Mouse (Mus musculus) intestine, embryonic 15.5 days (tissue): ENCODE measurements at regions not wholly inside any gene's neighbourhood (a gene's known extent, or its start where the extent isn't known, plus 50 kb on each side); places are given as distances from the start of the nearest gene placed in this dataset.

Experiments
- ATAC-seq: fragments of 200-750 bp; cut with Nextera tagmentation; 2 replicates; pipeline ENCODE4 v1.8.0; 2017; ENCODE audit warnings: moderate TSS enrichment, moderate library complexity
- H3K27ac ChIP-seq: fragments of 300-500 bp; sonication (generic); 2 replicates; pipeline ENCODE4 v1.5.1; 2015; ENCODE audit warnings: mild to moderate bottlenecking, inconsistent platforms
- H3K27me3 ChIP-seq: fragments of 300-500 bp; sonication (generic); replicated peaks from 2 replicates; pipeline ENCODE4 v1.6.1; 2015; ENCODE audit warnings: inconsistent platforms
- H3K36me3 ChIP-seq: fragments of 300-500 bp; sonication (generic); 2 replicates; pipeline ENCODE4 v1.6.1; 2015; ENCODE audit warnings: inconsistent platforms
- H3K4me1 ChIP-seq: fragments of 300-500 bp; sonication (generic); replicated peaks from 2 replicates; pipeline ENCODE4 v1.6.1; 2015; ENCODE audit warnings: inconsistent platforms
- H3K4me2 ChIP-seq: fragments of 300-500 bp; sonication (generic); replicated peaks from 2 replicates; pipeline ENCODE4 v1.6.1; 2015; ENCODE audit warnings: mild to moderate bottlenecking, inconsistent platforms
- H3K4me3 ChIP-seq: fragments of 300-500 bp; sonication (generic); replicated peaks from 2 replicates; pipeline ENCODE4 v1.5.1; 2015; ENCODE audit warnings: inconsistent platforms
- H3K9ac ChIP-seq: fragments of 300-500 bp; sonication (generic); 2 replicates; pipeline ENCODE4 v1.6.1; 2015; ENCODE audit warnings: inconsistent platforms
- H3K9me3 ChIP-seq: fragments of 300-500 bp; sonication (generic); 2 replicates; pipeline ENCODE4 v1.6.1; 2016; ENCODE audit warnings: inconsistent platforms
- WGBS: fragments of 180-500 bp; shearing (Covaris S2); methylation state at CpG from one replicate; pipeline ENCODE4 v1.1.7; 2015; 5-methylcytosine and 5-hydroxymethylcytosine counted together

GRCm38 (mm10) chr15:67342050-67342449 is 841.3 kb upstream of the Lrrc6 start:
- 79% methylated on average over 3 of the region's 3 CpGs for WGBS
- no peak overlapping the region for H3K27ac ChIP-seq
- no peak for ATAC-seq

GRCm38 (mm10) chr15:67337040-67337395 is 836.3 kb upstream of the Lrrc6 start:
- WGBS: 86% methylated on average over 5 of the region's 5 CpGs
- no peak for ATAC-seq
- no peaks in the 10 kb centered on the region for H3K27me3 ChIP-seq

More at GRCm38 (mm10) chr15:67342050-67342449, 841.3 kb upstream of the Lrrc6 start:
- Histone ChIP-seq H3K9me3 (no peaks in the 10 kb centered on the region), H3K4me2 (no peak overlapping the region), H3K4me1 (no peaks in the 10 kb centered on the region), H3K4me3 (no peak overlapping the region), H3K9ac (no peak overlapping the region), H3K27me3 (no peaks in the 10 kb centered on the region), H3K36me3 (no peaks in the 10 kb centered on the region)

GRCm38 (mm10) chr15:67336294-67337039 is 835.8 kb upstream of the Lrrc6 start:
- Histone ChIP-seq H3K4me3 (no peak overlapping the region), H3K9me3 (no peaks in the 10 kb centered on the region), H3K27ac (no peak overlapping the region), H3K36me3 (no peaks in the 10 kb centered on the region), H3K4me1 (no peaks in the 10 kb centered on the region), H3K4me2 (no peak overlapping the region), H3K9ac (no peak overlapping the region), H3K27me3 (no peaks in the 10 kb centered on the region)
- no peak for ATAC-seq
- WGBS: 47% methylated on average over 5 of the region's 5 CpGs

More at GRCm38 (mm10) chr15:67337040-67337395, 836.3 kb upstream of the Lrrc6 start:
- no peaks in the 10 kb centered on the region for H3K4me1 ChIP-seq
- H3K27ac ChIP-seq: no peak overlapping the region
- H3K36me3 ChIP-seq: no peaks in the 10 kb centered on the region
- H3K4me2 ChIP-seq: no peak overlapping the region
- no peak overlapping the region for H3K9ac ChIP-seq
- no peak overlapping the region for H3K4me3 ChIP-seq
- H3K9me3 ChIP-seq: no peaks in the 10 kb centered on the region

GRCm38 (mm10) chr15:67332521-67332920 is 831.8 kb upstream of the Lrrc6 start:
- H3K27ac ChIP-seq: no peak overlapping the region
- H3K4me2 ChIP-seq: no peak overlapping the region
- H3K9ac ChIP-seq: no peak overlapping the region
- no peaks in the 10 kb centered on the region for H3K4me1 ChIP-seq
- no peak for ATAC-seq
- 62% methylated on average over 1 of the region's 1 CpGs for WGBS
- H3K4me3 ChIP-seq: no peak overlapping the region
- no peaks in the 10 kb centered on the region for H3K27me3 ChIP-seq
- no peaks in the 10 kb centered on the region for H3K9me3 ChIP-seq
- H3K36me3 ChIP-seq: no peaks in the 10 kb centered on the region

GRCm38 (mm10) chr15:67320292-67320691 is 819.6 kb upstream of the Lrrc6 start:
- ATAC-seq: no peak
- Histone ChIP-seq H3K36me3 (no peaks in the 10 kb centered on the region), H3K4me2 (no peak overlapping the region), H3K27me3 (no peaks in the 10 kb centered on the region), H3K9me3 (no peaks in the 10 kb centered on the region), H3K27ac (no peak overlapping the region), H3K4me1 (no peaks in the 10 kb centered on the region), H3K4me3 (no peak overlapping the region), H3K9ac (no peak overlapping the region)
- WGBS: 80% methylated on average over 2 of the region's 2 CpGs

- ATAC-seq: peak; percentile 43
- H3K4me1 ChIP-seq: no peaks in the 10 kb centered on the region
- WGBS: 82% methylated on average over 1 of the region's 1 CpGs
- H3K27ac ChIP-seq: no peak overlapping the region
- H3K9me3 ChIP-seq: no peaks in the 10 kb centered on the region
- H3K27me3 ChIP-seq: no peaks in the 10 kb centered on the region
- no peak overlapping the region for H3K4me2 ChIP-seq
- H3K4me3 ChIP-seq: no peak overlapping the region
- no peak overlapping the region for H3K9ac ChIP-seq
- H3K36me3 ChIP-seq: no peaks in the 10 kb centered on the region
Measured at GRCm38 (mm10) chr15:67315202-67315601, 814.5 kb upstream of the Lrrc6 start.

GRCm38 (mm10) chr15:67313648-67314047 is 812.9 kb upstream of the Lrrc6 start:
- no peak overlapping the region for H3K4me3 ChIP-seq
- no peak overlapping the region for H3K4me2 ChIP-seq
- H3K27ac ChIP-seq: no peak overlapping the region
- H3K27me3 ChIP-seq: no peaks in the 10 kb centered on the region
- no peak for ATAC-seq
- no peaks in the 10 kb centered on the region for H3K4me1 ChIP-seq
- no peaks in the 10 kb centered on the region for H3K9me3 ChIP-seq
- H3K9ac ChIP-seq: no peak overlapping the region
- no peaks in the 10 kb centered on the region for H3K36me3 ChIP-seq

- Histone ChIP-seq H3K36me3 (no peaks in the 10 kb centered on the region), H3K27ac (no peak overlapping the region), H3K9ac (no peak overlapping the region), H3K4me2 (no peak overlapping the region), H3K27me3 (no peaks in the 10 kb centered on the region), H3K4me1 (no peaks in the 10 kb centered on the region), H3K9me3 (no peaks in the 10 kb centered on the region), H3K4me3 (no peak overlapping the region)
- 51% methylated on average over 1 of the region's 1 CpGs for WGBS
- peak; percentile 39; the same call in 1 of the 2 replicates for ATAC-seq
Measured at GRCm38 (mm10) chr15:67305681-67306080, 805.0 kb upstream of the Lrrc6 start.

- Histone ChIP-seq H3K4me1 (no peaks in the 10 kb centered on the region), H3K27me3 (no peaks in the 10 kb centered on the region), H3K4me3 (no peak overlapping the region), H3K36me3 (no peaks in the 10 kb centered on the region), H3K27ac (no peak overlapping the region), H3K9ac (no peak overlapping the region), H3K4me2 (no peak overlapping the region), H3K9me3 (no peaks in the 10 kb centered on the region)
- WGBS: 79% methylated on average over 1 of the region's 1 CpGs
- 0 out of 2 replicates have a peak, but pooled peaks have one; percentile 17 for ATAC-seq
Measured at GRCm38 (mm10) chr15:67303804-67304203, 803.1 kb upstream of the Lrrc6 start.

- ATAC-seq: peak; percentile 83
- Histone ChIP-seq H3K4me1 (no peaks in the 10 kb centered on the region), H3K27me3 (no peaks in the 10 kb centered on the region), H3K36me3 (no peaks in the 10 kb centered on the region), H3K4me2 (no peak overlapping the region), H3K9me3 (no peaks in the 10 kb centered on the region), H3K27ac (peak overlapping the region; percentile 38), H3K9ac (no peak overlapping the region), H3K4me3 (no peak overlapping the region)
- WGBS: 43% methylated on average over 6 of the region's 6 CpGs
Measured at GRCm38 (mm10) chr15:67301871-67302363, 801.2 kb upstream of the Lrrc6 start.

- Histone ChIP-seq H3K9me3 (no peaks in the 10 kb centered on the region), H3K36me3 (no peaks in the 10 kb centered on the region), H3K9ac (no peak overlapping the region), H3K4me1 (no peaks in the 10 kb centered on the region), H3K27ac (no peak overlapping the region), H3K27me3 (no peaks in the 10 kb centered on the region), H3K4me2 (no peak overlapping the region), H3K4me3 (no peak overlapping the region)
- ATAC-seq: no peak
- WGBS: 37% methylated on average over 4 of the region's 4 CpGs
Measured at GRCm38 (mm10) chr15:67301024-67301423, 800.3 kb upstream of the Lrrc6 start.

GRCm38 (mm10) chr15:67294797-67295196 is 794.1 kb upstream of the Lrrc6 start:
- no peaks in the 10 kb centered on the region for H3K4me1 ChIP-seq
- H3K27ac ChIP-seq: no peak overlapping the region
- no peaks in the 10 kb centered on the region for H3K9me3 ChIP-seq
- no peak overlapping the region for H3K4me3 ChIP-seq
- no peak overlapping the region for H3K4me2 ChIP-seq
- 81% methylated on average over 1 of the region's 1 CpGs for WGBS
- ATAC-seq: no peak
- no peaks in the 10 kb centered on the region for H3K27me3 ChIP-seq
- H3K36me3 ChIP-seq: no peaks in the 10 kb centered on the region
- H3K9ac ChIP-seq: no peak overlapping the region

- Histone ChIP-seq H3K9ac (no peak overlapping the region), H3K9me3 (no peaks in the 10 kb centered on the region), H3K36me3 (no peaks in the 10 kb centered on the region), H3K27ac (no peak overlapping the region), H3K27me3 (no peaks in the 10 kb centered on the region), H3K4me1 (no peaks in the 10 kb centered on the region), H3K4me3 (no peak overlapping the region), H3K4me2 (no peak overlapping the region)
- WGBS: 49% methylated on average over 4 of the region's 4 CpGs
- ATAC-seq: no peak
Measured at GRCm38 (mm10) chr15:67289749-67290148, 789.0 kb upstream of the Lrrc6 start.
